Mouse (Mus musculus) olfactory bulb, adult 2 months (tissue): ENCODE results near the gene Bag6. TPM values are rescaled to one million over a fixed set of nuclear protein-coding genes. Genes with fewer than 3 reads are reported as not detected.
A peak's percentile ranks its signal among the peaks of the same experiment; 100 is the strongest.

Experiments used
- H3K27ac ChIP-seq: fragments of 200-500 bp; 2 replicates; pipeline ENCODE4 v1.5.1; 2012; ENCODE audit warnings: low read depth, low read length; ENCODE audit not compliant: insufficient read depth
- H3K4me1 ChIP-seq: fragments of 200-500 bp; 2 replicates; pipeline ENCODE4 v1.6.1; 2012; ENCODE audit warnings: low read length; ENCODE audit not compliant: control insufficient read depth, insufficient read depth
- H3K4me3 ChIP-seq: fragments of 200-500 bp; 2 replicates; pipeline ENCODE4 v1.5.1; 2012; ENCODE audit warnings: mild to moderate bottlenecking, low read depth, low read length, moderate library complexity; ENCODE audit not compliant: insufficient read depth
- CTCF ChIP-seq: fragments of 200-500 bp; IDR thresholded peaks from 2 replicates; pipeline ENCODE4 v1.5.1; 2012; ENCODE audit warnings: low read depth, mild to moderate bottlenecking, low read length, moderate library complexity; ENCODE audit not compliant: insufficient read depth
- POLR2A ChIP-seq: fragments of 200-500 bp; IDR thresholded peaks from 2 replicates; pipeline ENCODE4 v1.6.1; 2012; ENCODE audit warnings: mild to moderate bottlenecking, low read depth, low read length, moderate library complexity; ENCODE audit not compliant: insufficient read depth
- WGBS: fragments of 180-500 bp; shearing (Covaris S2); methylation state at CpG from one replicate; pipeline ENCODE4 v1.1.7; 2018; 5-methylcytosine and 5-hydroxymethylcytosine counted together
- polyA plus RNA-seq: library from polyadenylated mRNA; stranded (reverse); fragments of >200 nt; gene quantifications from 2 replicates; pipeline ENCODE4 v1.2.4, GENCODE M21; 2012; ENCODE audit warnings: low replicate concordance; ENCODE audit not compliant: missing spikeins, insufficient read depth, insufficient read length

The Bag6 gene
- polyA plus RNA-seq, 1 experiment = 684 TPM

DNA sequence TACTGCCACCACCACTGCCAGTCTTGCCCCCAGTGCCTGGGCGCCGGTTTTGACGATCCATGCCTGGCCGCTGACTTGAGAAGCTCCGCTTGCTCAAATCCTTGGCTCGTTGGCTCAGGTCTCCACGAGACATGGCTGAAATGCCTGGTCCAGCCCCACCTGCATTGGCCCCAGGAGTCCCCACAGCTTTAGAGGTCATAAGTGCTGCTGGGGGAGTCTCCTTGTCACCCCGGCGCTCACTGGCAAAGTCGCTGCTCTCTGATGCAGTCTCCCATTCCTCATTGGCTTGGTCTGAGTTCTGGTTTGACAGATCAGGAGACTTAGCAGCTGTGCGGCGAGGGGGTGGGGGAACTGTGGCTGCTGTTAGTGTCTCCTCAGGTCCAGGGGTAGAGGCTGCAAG is 20.5 kb downstream of the Bag6 start:
- WGBS = 80% methylated on average over 12 of the region's 12 CpGs
- H3K4me3 ChIP-seq = no peak overlapping the region
- H3K27ac ChIP-seq = no peak overlapping the region
- TF ChIP-seq POLR2A = no peak
- TF ChIP-seq CTCF = no peak
- no peaks in the 10 kb centered on the region for H3K4me1 ChIP-seq

DNA sequence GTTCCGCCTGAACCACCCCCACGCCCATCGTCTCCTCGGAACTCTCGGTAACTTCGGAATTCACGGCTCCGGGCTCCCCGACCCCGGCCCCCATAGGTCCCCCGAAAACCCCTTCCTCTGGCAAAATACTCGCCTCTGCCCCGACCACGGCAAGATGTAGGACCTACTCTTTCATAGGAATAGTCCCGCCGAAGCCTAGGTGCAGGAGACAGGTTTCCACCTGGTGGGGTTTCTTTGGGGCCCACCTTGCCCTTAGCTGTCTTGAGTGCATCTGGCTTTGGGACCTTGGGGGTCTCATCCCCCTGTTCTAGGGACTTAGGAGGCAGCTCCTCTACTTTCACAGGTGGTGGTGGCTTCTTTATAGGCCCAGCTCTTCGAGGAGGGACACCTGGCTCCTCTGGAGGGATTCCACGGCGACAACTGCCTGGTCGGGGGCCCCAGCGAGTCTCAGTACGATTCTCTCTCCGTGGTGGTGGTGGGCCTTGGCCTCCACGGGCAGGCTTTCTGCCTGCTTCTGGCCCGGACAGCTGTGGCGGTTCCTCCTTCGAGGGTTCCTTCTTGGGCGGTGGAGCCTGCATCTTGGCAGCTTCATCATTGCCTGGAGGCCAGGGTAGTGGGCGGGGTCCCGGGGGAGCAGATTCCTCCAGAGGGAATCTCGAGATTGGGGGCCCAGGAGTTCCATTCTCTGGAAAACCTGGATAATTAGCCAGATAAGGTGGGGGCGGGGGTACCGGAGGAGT is 21.7 kb downstream of the Bag6 start:
- no peak overlapping the region for H3K27ac ChIP-seq
- WGBS = 82% methylated on average over 33 of the region's 33 CpGs
- TF ChIP-seq POLR2A (no peak), CTCF (no peak)
- peaks cover 2% of the 10 kb centered on the region for H3K4me1 ChIP-seq
- H3K4me3 ChIP-seq = no peak overlapping the region

DNA sequence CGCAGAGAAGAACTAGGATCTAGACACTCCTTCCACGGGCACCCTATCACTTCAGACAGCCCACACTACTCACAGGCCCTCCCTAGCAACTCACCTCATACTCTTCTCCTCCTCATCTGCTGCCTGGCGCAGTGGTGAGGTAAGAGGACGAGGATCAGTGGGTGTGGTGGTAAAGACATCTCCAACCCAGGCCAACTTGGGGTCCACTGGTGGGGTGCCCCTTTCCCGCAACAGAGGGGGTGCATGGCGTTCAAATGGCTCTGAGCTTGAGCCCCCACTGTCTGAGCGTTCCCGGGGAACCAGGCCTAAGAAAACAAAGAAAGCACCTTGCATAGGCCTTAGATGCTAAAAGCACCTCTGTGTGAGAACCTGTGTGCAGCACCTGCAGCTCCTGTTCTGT is 22.3 kb downstream of the Bag6 start:
- TF ChIP-seq CTCF = no peak
- no peak for TF ChIP-seq POLR2A
- H3K4me3 ChIP-seq = no peak overlapping the region
- no peak overlapping the region for H3K27ac ChIP-seq
- WGBS = 78% methylated on average over 8 of the region's 8 CpGs
- peaks cover 7% of the 10 kb centered on the region for H3K4me1 ChIP-seq

DNA sequence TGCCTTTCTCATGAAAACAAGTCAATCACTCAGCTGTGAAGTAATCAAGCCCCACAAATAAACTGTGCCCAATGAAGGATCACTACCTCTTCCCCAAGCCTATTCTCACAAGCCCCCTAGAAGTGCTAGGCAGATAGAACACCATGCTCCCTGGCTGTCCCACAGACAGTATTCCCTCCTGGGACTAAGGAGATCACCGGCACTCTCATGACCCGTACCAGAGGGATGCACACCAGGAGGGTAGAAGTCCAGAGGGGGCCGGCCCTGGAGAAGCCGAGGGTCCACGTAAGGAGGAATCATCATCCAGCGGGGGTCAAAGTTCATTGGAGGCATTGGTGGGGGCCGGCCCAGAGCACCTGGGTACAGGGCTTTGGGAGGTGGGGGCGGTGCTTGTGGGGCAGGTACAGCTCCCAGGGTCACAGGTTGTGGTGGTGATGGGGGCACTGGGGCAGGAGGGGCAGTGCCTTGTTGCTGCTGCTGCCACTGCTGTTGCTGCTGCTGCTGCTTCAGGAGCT is 22.7 kb downstream of the Bag6 start:
- 92% methylated on average over 8 of the region's 8 CpGs for WGBS
- TF ChIP-seq CTCF (no peak), POLR2A (no peak)
- Histone ChIP-seq H3K4me3 (no peak overlapping the region), H3K4me1 (peaks cover 8% of the 10 kb centered on the region), H3K27ac (no peak overlapping the region)

DNA sequence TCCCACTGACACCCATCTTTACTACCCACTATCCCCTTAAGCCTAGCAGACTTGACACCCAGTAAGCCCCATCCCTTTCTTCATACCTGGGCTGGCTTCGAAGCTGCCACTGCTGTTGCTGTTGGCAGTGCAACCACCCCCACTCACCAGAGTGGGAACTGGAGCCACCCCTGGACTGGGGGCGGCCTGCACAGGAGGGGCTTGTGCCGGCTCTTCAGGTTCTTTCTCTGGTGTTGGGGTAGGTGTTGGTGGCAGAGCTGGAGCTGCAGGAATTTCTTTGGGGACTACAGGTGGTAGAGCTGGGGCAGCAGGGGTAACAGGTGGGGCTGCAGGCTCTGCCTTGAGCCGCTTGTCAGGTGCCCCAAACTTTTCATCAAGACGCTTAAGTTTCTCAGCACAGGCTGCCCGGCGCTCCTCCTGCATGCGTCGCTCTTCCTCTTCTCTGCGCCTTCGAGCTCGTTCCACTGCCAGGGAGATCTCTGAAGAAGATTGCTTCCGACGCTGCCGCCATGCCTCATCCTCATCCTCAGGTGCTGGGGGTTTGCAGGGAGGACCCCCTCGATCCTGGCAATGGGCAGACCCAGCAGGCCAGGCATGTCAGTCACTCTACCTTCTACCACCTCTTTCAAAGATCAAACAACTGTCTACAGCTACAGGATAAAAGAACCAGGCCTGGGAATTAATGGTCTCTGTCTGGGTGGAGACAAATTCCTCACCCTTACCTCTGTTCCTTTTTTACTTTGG is 24.0 kb downstream of the Bag6 start:
- Histone ChIP-seq H3K4me3 (no peak overlapping the region), H3K4me1 (peaks cover 11% of the 10 kb centered on the region), H3K27ac (no peak overlapping the region)
- 90% methylated on average over 16 of the region's 16 CpGs for WGBS
- TF ChIP-seq POLR2A (no peak), CTCF (no peak)

DNA sequence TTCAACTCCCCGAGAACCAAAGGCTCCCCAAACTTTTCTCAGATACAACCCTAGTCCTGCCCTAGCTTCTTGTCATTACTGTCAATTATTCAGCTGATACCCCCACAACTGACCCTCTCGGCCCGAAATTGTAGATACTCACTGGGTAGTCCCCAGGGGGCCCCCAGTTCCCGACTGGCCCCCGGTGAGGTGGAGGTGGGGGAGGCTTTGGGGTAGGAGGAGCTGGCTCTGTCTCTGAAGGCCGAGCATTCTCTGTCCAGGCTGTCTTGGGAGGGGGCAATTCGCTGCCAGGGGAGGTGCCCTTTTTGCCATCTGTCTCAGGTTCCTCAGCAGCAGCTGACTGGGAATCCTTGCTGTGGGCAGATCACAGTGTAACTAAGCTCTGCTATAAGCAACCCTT is 24.7 kb downstream of the Bag6 start:
- TF ChIP-seq CTCF (no peak), POLR2A (no peak)
- 76% methylated on average over 7 of the region's 7 CpGs for WGBS
- Histone ChIP-seq H3K27ac (no peak overlapping the region), H3K4me1 (peaks cover 11% of the 10 kb centered on the region), H3K4me3 (no peak overlapping the region)

DNA sequence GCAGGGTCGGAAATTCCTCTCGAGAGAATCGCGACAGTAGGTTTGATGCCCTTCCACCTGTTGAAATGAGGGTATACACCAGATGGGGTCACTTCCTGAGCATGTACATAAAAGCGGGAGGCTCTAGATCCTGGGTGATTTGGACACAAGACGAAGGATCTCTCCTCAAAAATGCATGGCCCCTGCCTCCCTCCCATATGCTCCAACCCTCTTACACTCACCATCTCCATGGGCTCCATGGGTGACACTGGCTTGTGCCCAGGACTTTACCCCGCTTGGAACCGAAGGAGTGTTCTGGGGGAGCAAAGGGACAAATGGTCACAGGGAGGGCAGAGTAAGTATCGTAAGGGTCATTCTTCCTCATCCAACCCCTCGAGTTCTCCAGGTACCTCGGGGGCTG is 26.4 kb downstream of the Bag6 start:
- 73% methylated on average over 11 of the region's 11 CpGs for WGBS
- H3K4me3 ChIP-seq = no peak overlapping the region
- peaks cover 13% of the 10 kb centered on the region for H3K4me1 ChIP-seq
- H3K27ac ChIP-seq = no peak overlapping the region
- no peak for TF ChIP-seq CTCF
- no peak for TF ChIP-seq POLR2A

DNA sequence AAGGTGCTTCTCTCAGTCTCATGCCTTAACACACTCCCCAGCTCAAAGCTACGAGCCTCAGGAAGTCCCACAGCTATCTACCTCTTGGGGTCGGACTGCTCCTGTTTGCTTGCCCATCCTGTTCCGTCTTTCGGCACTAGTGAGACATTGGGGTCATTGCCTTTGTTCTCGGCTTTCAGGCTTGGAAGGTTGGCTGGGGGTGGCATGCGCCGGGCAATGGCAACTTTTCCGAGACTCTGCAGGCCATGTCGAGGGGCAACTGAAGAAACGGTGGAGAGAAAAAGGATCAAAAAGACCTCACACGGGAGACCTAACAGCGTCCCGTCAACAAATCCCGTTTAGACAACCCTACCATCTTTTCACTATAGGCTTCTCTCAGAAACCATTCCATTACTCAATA is 27.1 kb downstream of the Bag6 start:
- TF ChIP-seq POLR2A (no peak), CTCF (no peak)
- H3K4me1 ChIP-seq = peaks cover 13% of the 10 kb centered on the region
- H3K27ac ChIP-seq = no peak overlapping the region
- peak overlapping the region; percentile 6; the same call in 1 of the 2 replicates for H3K4me3 ChIP-seq
- 36% methylated on average over 14 of the region's 14 CpGs for WGBS

DNA sequence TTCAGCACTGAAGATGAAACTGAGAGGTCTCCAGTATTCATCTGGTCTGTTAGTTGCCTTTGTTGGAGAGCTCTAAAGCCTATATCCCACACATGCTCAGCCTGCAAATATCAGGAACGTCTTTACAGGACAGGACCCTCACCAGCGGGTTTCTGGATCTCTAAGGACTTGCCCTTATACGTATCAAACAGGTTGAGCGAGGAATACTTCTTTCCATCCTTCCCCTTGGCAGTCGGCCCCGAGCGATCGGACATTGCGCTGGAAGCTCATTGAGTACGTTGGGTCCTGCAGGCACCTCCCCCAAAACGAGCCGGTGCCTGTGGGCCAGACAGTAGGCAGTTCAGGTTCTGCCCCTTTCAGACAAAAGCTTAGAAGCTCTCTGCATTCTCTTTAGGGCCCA is 27.8 kb downstream of the Bag6 start:
- 6% methylated on average over 12 of the region's 12 CpGs for WGBS
- TF ChIP-seq CTCF = no peak
- no peak for TF ChIP-seq POLR2A
- Histone ChIP-seq H3K4me1 (peaks cover 13% of the 10 kb centered on the region), H3K27ac (no peak overlapping the region), H3K4me3 (peak overlapping the region; percentile 34)
